Mouse (Mus musculus): Measurements from ENCODE around the gene Olfr1243. TPM values are rescaled to one million over a fixed set of nuclear protein-coding genes. Genes with fewer than 3 reads are reported as not detected.
"Not testable (repeated sequence)": the region's sequence is repeated elsewhere in the genome, so short reads cannot be mapped to it uniquely, and the experiment has no call there.

The Olfr1243 gene
- not detected in 2 replicates for polyA plus RNA-seq (2012; ENCODE audit: insufficient read depth, insufficient read length, missing spikeins)

GRCm38 (mm10) chr2:89531387-89531786 lies at the start of gene Olfr1243:
Olfr1243 (minus strand) TSS chr2:89531487.
- Histone ChIP-seq H3K27ac (replicated peaks; ENCODE audit: low read depth, low read length) (no peak within 1 kb of the TSS), H3K4me1 (ENCODE audit: control insufficient read depth, insufficient read depth, insufficient read length, low read length) (no peaks in the 10 kb centered on the region), H3K4me3 (ENCODE audit: insufficient read depth, low read depth, low read length) (no peak within 1 kb of the TSS)

- Histone ChIP-seq H3K4me1 (ENCODE audit: control insufficient read depth, insufficient read depth, insufficient read length, low read length) (no peaks in the 10 kb centered on the region), H3K4me3 (ENCODE audit: insufficient read depth, low read depth, low read length) (no peak within 1 kb of the TSS), H3K27ac (replicated peaks; ENCODE audit: low read depth, low read length) (no peak within 1 kb of the TSS)
Observed at GRCm38 (mm10) chr2:89578347-89578746, 47.1 kb upstream of the Olfr1243 start, which contains the start of gene Olfr1245. Olfr1245 (minus strand) TSS chr2:89578447.

GRCm38 (mm10) chr2:89562706-89563105 lies 31.4 kb upstream of the Olfr1243 start:
- not testable (repeated sequence) for H3K4me1 ChIP-seq (ENCODE audit: control insufficient read depth, insufficient read depth, insufficient read length, low read length); H3K4me3 ChIP-seq (ENCODE audit: insufficient read depth, low read depth, low read length); H3K27ac ChIP-seq (replicated peaks; ENCODE audit: low read depth, low read length)

GRCm38 (mm10) chr2:89544516-89544915 lies 13.2 kb upstream of the Olfr1243 start:
- H3K4me3 ChIP-seq (ENCODE audit: insufficient read depth, low read depth, low read length) = no peak overlapping the region
- H3K4me1 ChIP-seq (ENCODE audit: control insufficient read depth, insufficient read depth, insufficient read length, low read length) = no peaks in the 10 kb centered on the region
- no peak overlapping the region for H3K27ac ChIP-seq (replicated peaks; ENCODE audit: low read depth, low read length)

GRCm38 (mm10) chr2:89539923-89540322 lies 8.6 kb upstream of the Olfr1243 start:
- Histone ChIP-seq H3K4me1 (ENCODE audit: control insufficient read depth, insufficient read depth, insufficient read length, low read length) (no peaks in the 10 kb centered on the region), H3K27ac (replicated peaks; ENCODE audit: low read depth, low read length) (no peak overlapping the region), H3K4me3 (ENCODE audit: insufficient read depth, low read depth, low read length) (no peak overlapping the region)

- Histone ChIP-seq H3K27ac (replicated peaks; ENCODE audit: low read depth, low read length) (no peak within 1 kb of the TSS), H3K4me3 (ENCODE audit: insufficient read depth, low read depth, low read length) (no peak within 1 kb of the TSS), H3K4me1 (ENCODE audit: control insufficient read depth, insufficient read depth, insufficient read length, low read length) (no peaks in the 10 kb centered on the region)
Observed at GRCm38 (mm10) chr2:89498235-89498634, 33.1 kb downstream of the Olfr1243 start, which contains the start of gene Olfr1242. Olfr1242 (minus strand) TSS chr2:89498335.

GRCm38 (mm10) chr2:89487026-89487425 lies 44.3 kb downstream of the Olfr1243 start, which contains the start of gene Olfr1241:
Olfr1241 (minus strand) TSS chr2:89487126.
- Histone ChIP-seq H3K4me1 (ENCODE audit: control insufficient read depth, insufficient read depth, insufficient read length, low read length) (no peaks in the 10 kb centered on the region), H3K27ac (replicated peaks; ENCODE audit: low read depth, low read length) (no peak within 1 kb of the TSS), H3K4me3 (ENCODE audit: insufficient read depth, low read depth, low read length) (no peak within 1 kb of the TSS)

Other genes with a start within 250 kb of the Olfr1243 start
- not detected in 2 replicates for gene Olfr1229, start 243.5 kb downstream of the Olfr1243 start, polyA plus RNA-seq (2012; ENCODE audit: insufficient read depth, insufficient read length, missing spikeins)
- not detected in 2 replicates for gene Olfr1230, start 234.2 kb downstream of the Olfr1243 start, polyA plus RNA-seq (2012; ENCODE audit: insufficient read depth, insufficient read length, missing spikeins)
- gene Olfr1231, start 224.4 kb downstream of the Olfr1243 start, polyA plus RNA-seq (2012; ENCODE audit: insufficient read depth, insufficient read length, missing spikeins) = not detected in 2 replicates
- not detected in 2 replicates for gene Olfr1232, start 201.8 kb downstream of the Olfr1243 start, polyA plus RNA-seq (2012; ENCODE audit: insufficient read depth, insufficient read length, missing spikeins)
- not detected in 2 replicates for gene Olfr1233, start 189.1 kb downstream of the Olfr1243 start, polyA plus RNA-seq (2012; ENCODE audit: insufficient read depth, insufficient read length, missing spikeins)
- not detected in 2 replicates for gene Olfr1234, start 166.6 kb downstream of the Olfr1243 start, polyA plus RNA-seq (2012; ENCODE audit: insufficient read depth, insufficient read length, missing spikeins)
- not detected in 2 replicates for gene Olfr1238, start 121.8 kb downstream of the Olfr1243 start, polyA plus RNA-seq (2012; ENCODE audit: insufficient read depth, insufficient read length, missing spikeins)
- gene Olfr1239, start 111.1 kb downstream of the Olfr1243 start, polyA plus RNA-seq (2012; ENCODE audit: insufficient read depth, insufficient read length, missing spikeins) = not detected in 2 replicates
- gene Olfr1240, start 88.5 kb downstream of the Olfr1243 start, polyA plus RNA-seq (2012; ENCODE audit: insufficient read depth, insufficient read length, missing spikeins) = not detected in 2 replicates
- not detected in 2 replicates for gene Olfr1241, start 44.4 kb downstream of the Olfr1243 start, polyA plus RNA-seq (2012; ENCODE audit: insufficient read depth, insufficient read length, missing spikeins)
- gene Olfr1242, start 33.2 kb downstream of the Olfr1243 start, polyA plus RNA-seq (2012; ENCODE audit: insufficient read depth, insufficient read length, missing spikeins) = not detected in 2 replicates
- not detected in 2 replicates for gene Olfr1245, start 47.0 kb upstream of the Olfr1243 start, polyA plus RNA-seq (2012; ENCODE audit: insufficient read depth, insufficient read length, missing spikeins)
- not detected in 2 replicates for gene Olfr1246, start 61.7 kb upstream of the Olfr1243 start, polyA plus RNA-seq (2012; ENCODE audit: insufficient read depth, insufficient read length, missing spikeins)
- not detected in 2 replicates for gene Olfr1247, start 82.6 kb upstream of the Olfr1243 start, polyA plus RNA-seq (2012; ENCODE audit: insufficient read depth, insufficient read length, missing spikeins)
- not detected in 2 replicates for gene Olfr1248, start 86.8 kb upstream of the Olfr1243 start, polyA plus RNA-seq (2012; ENCODE audit: insufficient read depth, insufficient read length, missing spikeins)
- gene Olfr1249, start 103.5 kb upstream of the Olfr1243 start, polyA plus RNA-seq (2012; ENCODE audit: insufficient read depth, insufficient read length, missing spikeins) = not detected in 2 replicates
- gene Olfr1250, start 130.0 kb upstream of the Olfr1243 start, polyA plus RNA-seq (2012; ENCODE audit: insufficient read depth, insufficient read length, missing spikeins) = not detected in 2 replicates
- not detected in 2 replicates for gene Olfr1251, start 140.4 kb upstream of the Olfr1243 start, polyA plus RNA-seq (2012; ENCODE audit: insufficient read depth, insufficient read length, missing spikeins)
- not detected in 2 replicates for gene Olfr1252, start 193.5 kb upstream of the Olfr1243 start, polyA plus RNA-seq (2012; ENCODE audit: insufficient read depth, insufficient read length, missing spikeins)
- not detected in 2 replicates for gene Olfr1253, start 225.6 kb upstream of the Olfr1243 start, polyA plus RNA-seq (2012; ENCODE audit: insufficient read depth, insufficient read length, missing spikeins)